Mouse (Mus musculus): ENCODE measurements around the gene Mrps30.
"Not testable (repeated sequence)": the region's sequence is repeated elsewhere in the genome, so short reads cannot be mapped to it uniquely, and the experiment has no call there.

The Mrps30 gene

GRCm38 (mm10) chr13:118386511-118387447, at the start of gene Mrps30, which contains the start of gene B430218F22Rik:
Mrps30 (minus strand) TSS chr13:118387252.
B430218F22Rik (plus strand) TSS chr13:118386630.
- DNase-seq (ENCODE audit: low spot score in 2 of 2) = peak; percentile 89 to 91

GRCm38 (mm10) chr13:118420847-118421246, 33.8 kb upstream of the Mrps30 start:
- no peak for DNase-seq (ENCODE audit: low spot score in 2 of 2)

GRCm38 (mm10) chr13:118420408-118420807, 33.4 kb upstream of the Mrps30 start:
- no peak for DNase-seq (ENCODE audit: low spot score in 2 of 2)

GRCm38 (mm10) chr13:118418163-118418562, 31.1 kb upstream of the Mrps30 start:
- DNase-seq (ENCODE audit: low spot score in 2 of 2) = no peak

GRCm38 (mm10) chr13:118411297-118411992, 24.4 kb upstream of the Mrps30 start:
- DNase-seq (ENCODE audit: low spot score in 2 of 2) = no peak

- no peak for DNase-seq (ENCODE audit: low spot score in 2 of 2)
Measured at GRCm38 (mm10) chr13:118403544-118403943, 16.5 kb upstream of the Mrps30 start.

- no peak for DNase-seq (ENCODE audit: low spot score in 2 of 2)
Measured at GRCm38 (mm10) chr13:118400340-118400739, 13.3 kb upstream of the Mrps30 start.

GRCm38 (mm10) chr13:118395803-118396202, 8.8 kb upstream of the Mrps30 start:
- DNase-seq (ENCODE audit: low spot score in 2 of 2) = no peak

GRCm38 (mm10) chr13:118387448-118387801, 373 bp upstream of the Mrps30 start:
- not testable (repeated sequence) for DNase-seq (ENCODE audit: low spot score in 2 of 2)

- no peak for DNase-seq (ENCODE audit: low spot score in 2 of 2)
Measured at GRCm38 (mm10) chr13:118380381-118380780, 6.7 kb downstream of the Mrps30 start.

- DNase-seq (ENCODE audit: low spot score in 2 of 2) = peak; percentile 43 to 63
Measured at GRCm38 (mm10) chr13:118379155-118379554, 7.9 kb downstream of the Mrps30 start.

GRCm38 (mm10) chr13:118372871-118373270, 14.2 kb downstream of the Mrps30 start:
- DNase-seq (ENCODE audit: low spot score in 2 of 2) = no peak

GRCm38 (mm10) chr13:118365774-118366173, 21.3 kb downstream of the Mrps30 start:
- no peak for DNase-seq (ENCODE audit: low spot score in 2 of 2)

- DNase-seq (ENCODE audit: low spot score in 2 of 2) = peak in 1 of 2 experiments; percentile 39
Measured at GRCm38 (mm10) chr13:118363342-118363741, 23.7 kb downstream of the Mrps30 start.

GRCm38 (mm10) chr13:118350870-118351269, 36.2 kb downstream of the Mrps30 start:
- no peak for DNase-seq (ENCODE audit: low spot score in 2 of 2)

GRCm38 (mm10) chr13:118350257-118350656, 36.8 kb downstream of the Mrps30 start:
- no peak for DNase-seq (ENCODE audit: low spot score in 2 of 2)
